Mouse (Mus musculus): ENCODE data around the gene Hadha. TPM values are rescaled to one million over a fixed set of nuclear protein-coding genes. Genes with fewer than 3 reads are reported as not detected.

The Hadha gene
- polyA plus RNA-seq, 1 experiment from 2014 or later: 75.3 TPM

DNA sequence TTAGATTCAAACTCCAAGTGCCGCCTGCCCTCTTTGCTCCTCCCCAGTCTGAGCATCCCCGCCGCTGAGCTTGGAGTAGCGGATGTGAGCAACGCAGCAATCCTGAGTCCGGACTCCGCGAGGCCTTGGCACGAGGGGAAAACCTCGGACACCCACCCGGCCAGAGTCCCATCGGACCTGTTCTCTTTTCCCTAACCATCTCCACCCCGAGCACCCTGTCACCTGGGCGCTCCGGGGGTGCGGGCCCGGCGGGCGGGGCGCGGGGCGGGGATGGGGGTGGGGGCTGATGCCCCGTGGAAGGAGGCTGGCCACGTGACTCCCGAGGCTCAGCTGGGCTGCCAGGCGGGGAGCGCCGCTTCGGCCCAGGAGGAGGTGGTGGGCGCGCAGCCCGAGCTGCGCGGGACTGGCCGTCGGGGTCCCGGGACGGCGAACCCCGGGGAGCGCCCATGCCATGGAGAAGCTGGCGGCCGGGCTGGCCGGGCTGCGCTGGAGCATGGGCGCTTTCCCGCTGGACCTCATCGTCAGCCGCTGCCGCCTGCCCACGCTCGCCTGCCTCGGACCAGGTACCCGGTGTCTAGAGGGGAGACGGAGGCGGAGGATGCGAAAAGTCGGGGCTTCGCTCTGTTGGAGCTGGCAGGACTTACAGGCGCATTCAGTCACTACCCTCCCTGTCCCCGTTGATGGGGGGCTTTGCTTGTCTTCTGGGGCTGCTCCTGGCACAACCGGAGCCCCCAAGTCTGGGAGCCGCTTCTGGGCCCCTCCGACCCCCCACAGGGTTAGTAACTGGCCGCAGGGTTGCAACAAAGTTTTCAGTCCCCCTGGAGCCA, 49.9 kb downstream of the Hadha start, which contains the start of gene Garem2:
TSS of gene Garem2 (plus strand) at position 321 of the 827 bp plus-strand sequence.
- peak within 1 kb of the TSS; percentile 52 for H3K27ac ChIP-seq (ENCODE audit: low read depth, low read length)

DNA sequence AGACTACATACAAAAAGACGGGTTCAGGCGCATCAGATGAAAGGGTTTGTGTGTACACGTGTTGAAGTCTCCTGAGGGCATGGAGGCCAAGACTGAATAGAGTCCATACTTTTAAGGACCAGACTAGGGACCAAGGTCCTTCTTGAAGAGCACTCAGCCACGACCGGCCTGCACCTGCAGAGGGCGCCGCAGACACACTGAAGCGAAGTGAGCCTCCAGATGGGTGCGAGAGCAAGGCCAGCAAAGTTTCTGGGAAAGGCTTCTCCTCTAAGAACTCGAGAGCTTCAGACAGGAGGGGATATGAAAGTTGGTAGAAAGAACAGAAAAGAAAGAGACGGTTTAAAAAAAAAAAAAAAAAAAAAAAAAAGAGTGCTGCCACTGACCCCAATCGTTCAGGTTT, 50.6 kb downstream of the Hadha start:
- peak; percentile 14; the same call in 1 of the 2 replicates for ATAC-seq
- peak overlapping the region; percentile 75 for H3K4me3 ChIP-seq (ENCODE audit: low read length)
- no peak overlapping the region for H3K9ac ChIP-seq (ENCODE audit: low read depth, low read length)
- H3K27ac ChIP-seq (ENCODE audit: low read depth, low read length): no peak overlapping the region
- H3K27me3 ChIP-seq (replicated peaks; ENCODE audit: control insufficient read depth, insufficient read depth, low read length): peaks cover 4% of the 10 kb centered on the region
- WGBS: 2% methylated on average over 12 of the region's 12 CpGs
- H3K4me1 ChIP-seq (ENCODE audit: control insufficient read depth, insufficient read depth, low read depth, low read length): peaks cover 28% of the 10 kb centered on the region
- H3K4me2 ChIP-seq (ENCODE audit: low read length): peak overlapping the region; percentile 96
- no peaks in the 10 kb centered on the region for H3K9me3 ChIP-seq (ENCODE audit: control insufficient read depth, low read length)
- H3K36me3 ChIP-seq (ENCODE audit: control insufficient read depth, insufficient read depth, low read length): no peaks in the 10 kb centered on the region

More for the DNA sequence above, 49.9 kb downstream of the Hadha start, which contains the start of gene Garem2:
- under 1% methylated on average over 47 of the region's 65 CpGs for WGBS
- peak within 1 kb of the TSS; percentile 75 for H3K4me3 ChIP-seq (ENCODE audit: low read length)
- no peaks in the 10 kb centered on the region for H3K9me3 ChIP-seq (ENCODE audit: control insufficient read depth, low read length)
- H3K36me3 ChIP-seq (ENCODE audit: control insufficient read depth, insufficient read depth, low read length): no peaks in the 10 kb centered on the region
- H3K4me1 ChIP-seq (ENCODE audit: control insufficient read depth, insufficient read depth, low read depth, low read length): peaks cover 28% of the 10 kb centered on the region
- ATAC-seq: peak; percentile 29; the same call in 1 of the 2 replicates
- H3K27me3 ChIP-seq (replicated peaks; ENCODE audit: control insufficient read depth, insufficient read depth, low read length): peaks cover 4% of the 10 kb centered on the region
- H3K9ac ChIP-seq (ENCODE audit: low read depth, low read length): peak within 1 kb of the TSS; percentile 81
- peak within 1 kb of the TSS; percentile 96 for H3K4me2 ChIP-seq (ENCODE audit: low read length)

DNA sequence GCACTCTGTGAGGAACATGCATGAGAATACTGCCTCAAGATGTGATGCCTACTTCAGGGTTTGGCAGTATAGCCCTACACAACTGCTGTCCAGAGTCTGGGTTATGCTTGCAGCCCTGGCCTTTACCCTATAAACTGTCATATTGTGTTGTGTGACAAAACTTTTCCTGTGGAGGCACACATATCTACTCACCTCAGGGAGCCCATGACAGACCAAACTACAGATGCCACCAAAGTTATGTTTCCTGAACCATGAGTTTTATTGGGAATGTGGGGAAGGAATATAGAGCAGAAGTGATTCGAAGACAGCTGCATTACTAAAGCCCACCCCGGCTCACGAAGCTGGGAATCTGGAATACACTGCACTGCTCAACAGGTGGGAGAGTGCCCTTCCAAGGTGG, 51.6 kb downstream of the Hadha start:
- Histone ChIP-seq H3K36me3 (ENCODE audit: control insufficient read depth, insufficient read depth, low read length) (no peaks in the 10 kb centered on the region), H3K4me3 (ENCODE audit: low read length) (no peak overlapping the region), H3K4me1 (ENCODE audit: control insufficient read depth, insufficient read depth, low read depth, low read length) (peaks cover 28% of the 10 kb centered on the region), H3K27me3 (replicated peaks; ENCODE audit: control insufficient read depth, insufficient read depth, low read length) (peaks cover 4% of the 10 kb centered on the region), H3K27ac (ENCODE audit: low read depth, low read length) (no peak overlapping the region), H3K9me3 (ENCODE audit: control insufficient read depth, low read length) (no peaks in the 10 kb centered on the region), H3K9ac (ENCODE audit: low read depth, low read length) (no peak overlapping the region), H3K4me2 (ENCODE audit: low read length) (no peak overlapping the region)
- no peak for ATAC-seq
- 86% methylated on average over 3 of the region's 3 CpGs for WGBS

DNA sequence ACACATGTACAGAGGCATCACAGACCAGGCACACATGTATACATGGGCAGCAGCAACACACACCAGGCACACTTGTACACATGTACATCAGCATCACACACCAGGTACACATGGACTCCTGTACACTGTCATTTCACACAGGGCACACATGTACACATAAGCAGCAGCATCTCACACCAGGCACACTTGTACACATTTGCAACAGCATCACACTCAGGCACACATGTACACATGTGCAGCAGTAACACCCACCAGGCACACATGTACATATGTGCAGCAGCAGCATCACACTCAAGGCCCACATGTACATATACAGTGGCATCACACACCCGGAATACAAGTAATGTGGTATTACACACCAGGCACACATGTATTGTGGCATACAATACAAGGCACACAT, 56.7 kb downstream of the Hadha start:
- H3K4me3 ChIP-seq (ENCODE audit: low read length): no peak overlapping the region
- H3K4me2 ChIP-seq (ENCODE audit: low read length): no peak overlapping the region
- H3K36me3 ChIP-seq (ENCODE audit: control insufficient read depth, insufficient read depth, low read length): no peaks in the 10 kb centered on the region
- WGBS: 96% methylated on average over 1 of the region's 1 CpGs
- no peaks in the 10 kb centered on the region for H3K4me1 ChIP-seq (ENCODE audit: control insufficient read depth, insufficient read depth, low read depth, low read length)
- H3K9ac ChIP-seq (ENCODE audit: low read depth, low read length): no peak overlapping the region
- no peaks in the 10 kb centered on the region for H3K9me3 ChIP-seq (ENCODE audit: control insufficient read depth, low read length)
- no peak for ATAC-seq
- H3K27me3 ChIP-seq (replicated peaks; ENCODE audit: control insufficient read depth, insufficient read depth, low read length): no peaks in the 10 kb centered on the region
- no peak overlapping the region for H3K27ac ChIP-seq (ENCODE audit: low read depth, low read length)

DNA sequence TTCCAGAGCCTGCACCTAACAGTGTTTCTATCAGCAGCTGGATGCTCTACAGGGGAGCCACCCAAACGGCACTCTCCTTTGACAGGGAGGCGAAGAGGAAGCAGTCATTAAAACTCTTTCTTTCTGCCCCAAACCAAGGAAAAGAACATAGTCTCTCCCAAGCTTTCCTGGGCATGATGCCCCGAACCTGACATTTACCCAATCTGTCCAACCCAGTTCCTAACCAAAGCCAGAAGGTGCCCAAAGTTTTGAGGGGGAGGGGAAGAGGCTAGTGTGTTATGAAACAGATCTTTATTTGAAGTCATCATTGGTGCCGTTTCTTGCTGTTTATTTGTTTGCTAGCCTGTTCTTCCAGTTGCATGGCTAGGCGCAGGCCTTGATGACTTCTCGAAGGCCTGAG, 59.2 kb downstream of the Hadha start:
- Histone ChIP-seq H3K27me3 (replicated peaks; ENCODE audit: control insufficient read depth, insufficient read depth, low read length) (no peaks in the 10 kb centered on the region), H3K9me3 (ENCODE audit: control insufficient read depth, low read length) (no peaks in the 10 kb centered on the region), H3K27ac (ENCODE audit: low read depth, low read length) (no peak overlapping the region), H3K9ac (ENCODE audit: low read depth, low read length) (no peak overlapping the region), H3K36me3 (ENCODE audit: control insufficient read depth, insufficient read depth, low read length) (no peaks in the 10 kb centered on the region), H3K4me3 (ENCODE audit: low read length) (no peak overlapping the region), H3K4me1 (ENCODE audit: control insufficient read depth, insufficient read depth, low read depth, low read length) (no peaks in the 10 kb centered on the region), H3K4me2 (ENCODE audit: low read length) (no peak overlapping the region)
- WGBS: 83% methylated on average over 6 of the region's 6 CpGs
- ATAC-seq: no peak

DNA sequence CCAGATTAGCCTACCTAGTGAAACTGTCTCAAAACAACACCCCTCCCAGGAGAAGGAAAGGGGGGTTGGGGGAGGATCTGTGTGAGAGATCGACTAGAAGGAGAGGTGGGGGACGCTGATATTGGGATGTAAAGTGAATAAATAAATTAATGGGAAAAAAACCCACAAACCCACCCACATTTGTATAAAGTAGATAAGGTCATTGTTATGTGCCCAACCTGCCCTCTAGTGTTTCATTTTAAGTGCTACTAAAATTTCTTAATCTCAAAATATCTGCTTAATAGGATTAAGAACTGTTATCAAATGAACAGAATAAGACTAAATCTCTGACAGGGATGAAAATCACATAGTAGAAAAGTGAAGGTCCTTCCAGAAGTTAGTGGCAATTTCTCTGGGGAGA, 60.6 kb downstream of the Hadha start:
- H3K36me3 ChIP-seq (ENCODE audit: control insufficient read depth, insufficient read depth, low read length): no peaks in the 10 kb centered on the region
- H3K4me1 ChIP-seq (ENCODE audit: control insufficient read depth, insufficient read depth, low read depth, low read length): no peaks in the 10 kb centered on the region
- no peaks in the 10 kb centered on the region for H3K27me3 ChIP-seq (replicated peaks; ENCODE audit: control insufficient read depth, insufficient read depth, low read length)
- H3K9me3 ChIP-seq (ENCODE audit: control insufficient read depth, low read length): no peaks in the 10 kb centered on the region
- H3K4me2 ChIP-seq (ENCODE audit: low read length): no peak overlapping the region
- no peak overlapping the region for H3K4me3 ChIP-seq (ENCODE audit: low read length)
- 61% methylated on average over 2 of the region's 2 CpGs for WGBS
- no peak overlapping the region for H3K9ac ChIP-seq (ENCODE audit: low read depth, low read length)
- no peak for ATAC-seq
- no peak overlapping the region for H3K27ac ChIP-seq (ENCODE audit: low read depth, low read length)

DNA sequence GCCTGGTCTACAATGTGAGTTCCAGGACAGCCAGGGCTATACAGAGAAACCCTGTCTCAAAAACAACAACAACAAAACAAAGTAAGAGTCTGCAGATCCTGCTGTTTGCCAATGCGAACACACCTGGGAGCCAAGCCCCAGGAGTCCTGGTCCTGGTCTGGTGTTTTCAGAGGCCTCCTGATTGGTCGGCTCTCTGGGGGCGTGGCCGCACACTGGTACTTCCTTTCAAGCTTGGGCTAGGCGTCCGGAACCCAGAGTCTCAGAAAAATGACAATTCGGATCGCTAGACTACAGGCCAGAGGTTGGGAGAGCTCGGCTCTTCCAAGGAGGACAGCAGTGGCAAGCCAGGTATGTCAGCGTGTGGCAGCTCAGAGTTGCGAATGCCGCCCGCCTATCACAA, 62.3 kb downstream of the Hadha start:
- H3K4me2 ChIP-seq (ENCODE audit: low read length): no peak overlapping the region
- no peaks in the 10 kb centered on the region for H3K36me3 ChIP-seq (ENCODE audit: control insufficient read depth, insufficient read depth, low read length)

DNA sequence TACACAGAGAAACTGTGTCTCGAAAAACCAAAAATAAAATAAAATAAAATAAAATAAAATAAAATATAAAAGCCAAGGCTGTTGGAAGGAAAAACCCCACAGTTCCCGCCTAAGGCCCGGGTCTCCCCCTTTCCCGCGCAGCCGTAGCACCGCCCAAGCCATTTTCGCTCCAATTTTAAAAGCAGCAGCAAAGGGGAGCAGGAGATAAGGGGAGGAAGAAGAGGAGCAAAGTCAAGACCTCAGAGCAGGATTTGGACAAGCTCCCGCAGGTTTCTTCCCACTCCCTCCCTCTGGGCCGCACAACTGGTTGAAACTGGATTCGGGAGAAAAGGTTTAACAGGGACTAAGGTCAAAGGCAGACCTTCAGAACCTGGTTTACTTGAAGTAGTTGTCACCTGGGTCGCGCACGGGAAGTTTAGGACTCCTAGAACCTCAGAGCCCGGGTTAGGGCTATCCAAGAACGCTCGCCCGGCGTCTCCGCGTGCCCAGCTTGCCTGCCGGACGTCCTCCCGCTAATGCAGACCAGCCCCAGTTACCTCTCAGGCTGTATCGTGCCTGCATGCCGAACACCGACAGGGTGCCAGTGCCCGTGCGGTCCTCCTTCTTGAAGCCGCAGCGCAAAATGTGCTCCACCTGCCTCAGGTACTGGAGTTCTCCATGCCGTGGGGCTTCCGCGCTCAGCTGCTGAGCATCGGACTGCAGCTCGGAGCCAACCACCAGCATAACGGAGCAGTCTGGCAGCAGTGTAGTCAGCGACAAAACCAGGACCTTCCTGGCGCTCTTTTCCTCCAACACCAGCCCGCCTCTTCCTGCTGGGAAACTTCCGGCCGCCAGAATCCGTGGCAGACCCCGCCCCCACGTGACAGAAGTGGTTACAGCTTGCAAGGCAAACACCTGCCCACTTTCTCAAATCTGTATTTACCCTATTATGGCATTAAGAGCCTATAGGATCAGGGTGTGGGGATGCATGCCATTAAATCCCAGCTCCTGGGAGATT, 81.8 kb downstream of the Hadha start, which contains the start of gene Tyms:
TSS of gene Tyms (minus strand) at position 793 of the 997 bp plus-strand sequence.
- Histone ChIP-seq H3K27me3 (replicated peaks; ENCODE audit: control insufficient read depth, insufficient read depth, low read length) (no peaks in the 10 kb centered on the region), H3K27ac (ENCODE audit: low read depth, low read length) (peak within 1 kb of the TSS; percentile 75; the same call in 1 of the 2 replicates), H3K4me1 (ENCODE audit: control insufficient read depth, insufficient read depth, low read depth, low read length) (peaks cover 3% of the 10 kb centered on the region), H3K4me3 (ENCODE audit: low read length) (peak within 1 kb of the TSS; percentile 84), H3K36me3 (ENCODE audit: control insufficient read depth, insufficient read depth, low read length) (no peaks in the 10 kb centered on the region), H3K4me2 (ENCODE audit: low read length) (peak within 1 kb of the TSS; percentile 93), H3K9ac (ENCODE audit: low read depth, low read length) (peak within 1 kb of the TSS; percentile 83), H3K9me3 (ENCODE audit: control insufficient read depth, low read length) (no peaks in the 10 kb centered on the region)
- ATAC-seq: peak; percentile 98
- WGBS: 2% methylated on average over 37 of the region's 45 CpGs

More for the DNA sequence above, 62.3 kb downstream of the Hadha start:
- Histone ChIP-seq H3K9me3 (ENCODE audit: control insufficient read depth, low read length) (no peaks in the 10 kb centered on the region), H3K4me3 (ENCODE audit: low read length) (no peak overlapping the region), H3K27me3 (replicated peaks; ENCODE audit: control insufficient read depth, insufficient read depth, low read length) (no peaks in the 10 kb centered on the region), H3K27ac (ENCODE audit: low read depth, low read length) (no peak overlapping the region), H3K4me1 (ENCODE audit: control insufficient read depth, insufficient read depth, low read depth, low read length) (no peaks in the 10 kb centered on the region), H3K9ac (ENCODE audit: low read depth, low read length) (no peak overlapping the region)
- whole genome bisulfite sequencing: 71% methylated on average over 13 of the region's 13 CpGs
- no peak for ATAC-seq

All from hindbrain, embryonic 16.5 days (tissue).